Mouse (Mus musculus) adrenal gland, adult 10 weeks (tissue): ENCODE results near the gene Skint9. TPM values are rescaled to one million over a fixed set of nuclear protein-coding genes. Genes with fewer than 3 reads are reported as not detected.

ENCODE experiments used
- polyA plus RNA-seq: library from polyadenylated mRNA; stranded (reverse); fragments of 350-450 nt; fragmentation: Illumina TruSeq; extraction: RNeasy Lipid Tissue Mini Kit (QIAGEN cat#74804); gene quantifications from one replicate; pipeline ENCODE4 v1.2.3, GENCODE M21; 2014; ENCODE audit warnings: low read depth, low replicate concordance

Gene Skint9
- not detected for polyA plus RNA-seq

DNA sequence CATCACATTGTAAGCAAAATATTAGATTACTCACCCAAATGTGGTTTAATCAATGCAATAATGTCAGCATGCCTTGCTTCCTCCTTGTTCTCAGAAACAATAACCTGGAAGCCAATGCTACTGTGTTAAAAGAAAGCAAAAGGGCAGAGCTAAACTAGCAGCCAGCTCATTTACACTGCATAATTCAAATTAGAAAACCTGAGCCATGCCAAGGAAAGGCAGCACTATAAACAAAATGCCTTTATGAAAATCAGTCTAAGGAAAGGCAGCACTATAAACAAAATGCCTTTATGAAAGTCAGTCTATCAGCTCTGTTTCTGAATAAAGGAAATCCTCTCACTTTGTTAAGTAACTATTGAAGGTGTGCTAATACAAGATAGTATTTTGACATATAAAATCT, at the start of gene Skint9:
Gene Skint9 (minus strand): TSS at position 101 of the 400 bp plus-strand sequence.

Other genes starting within 250 kb of the Skint9 start
- gene Skint3, start 201.7 kb downstream of the Skint9 start, polyA plus RNA-seq = 0.64 TPM
- gene Skint2, start 123.2 kb upstream of the Skint9 start, polyA plus RNA-seq = not detected